Mouse (Mus musculus): ENCODE measurements around the gene Tnfaip1.

GRCm38 (mm10) chr11:78497071-78497541, 39.0 kb downstream of the Tnfaip1 start:
- TF ChIP-seq CTCF (IDR thresholded peaks at IDR 0.05; ENCODE audit: control insufficient read depth, insufficient read depth, insufficient read length) (no peak), FOSL1 (IDR thresholded peaks at IDR 0.05; ENCODE audit: insufficient read depth, low read length, poor library complexity, severe bottlenecking) (no peak), MYOD1 (IDR thresholded peaks at IDR 0.05; ENCODE audit: control insufficient read depth, insufficient read length, low read depth) (no peak)
